Mouse (Mus musculus) heart, postnatal 14 days (tissue): ENCODE data around the gene Rbm15. TPM values are rescaled to one million over a fixed set of nuclear protein-coding genes. Genes with fewer than 3 reads are reported as not detected.
"Not testable (repeated sequence)": the region's sequence is repeated elsewhere in the genome, so short reads cannot be mapped to it uniquely, and the experiment has no call there.

ENCODE experiments used
- DNase-seq, 2 experiments: peaks; one replicate each; pipeline ENCODE4 v3.0.0; 2021 to 2022
- intact Hi-C: fragments of 180-260 bp; cut with DNase I; formaldehyde crosslinking; loops from one replicate; pipeline ENCODE4 v1.15.1; 2025
- total RNA-seq, 2 experiments: library from RNA; stranded (reverse); gene quantifications; 2 replicates each; pipeline ENCODE4 v1.2.3; 2021

The Rbm15 gene
- total RNA-seq, 2 experiments from 2014 or later = 24.3 to 26.0 TPM

DNA sequence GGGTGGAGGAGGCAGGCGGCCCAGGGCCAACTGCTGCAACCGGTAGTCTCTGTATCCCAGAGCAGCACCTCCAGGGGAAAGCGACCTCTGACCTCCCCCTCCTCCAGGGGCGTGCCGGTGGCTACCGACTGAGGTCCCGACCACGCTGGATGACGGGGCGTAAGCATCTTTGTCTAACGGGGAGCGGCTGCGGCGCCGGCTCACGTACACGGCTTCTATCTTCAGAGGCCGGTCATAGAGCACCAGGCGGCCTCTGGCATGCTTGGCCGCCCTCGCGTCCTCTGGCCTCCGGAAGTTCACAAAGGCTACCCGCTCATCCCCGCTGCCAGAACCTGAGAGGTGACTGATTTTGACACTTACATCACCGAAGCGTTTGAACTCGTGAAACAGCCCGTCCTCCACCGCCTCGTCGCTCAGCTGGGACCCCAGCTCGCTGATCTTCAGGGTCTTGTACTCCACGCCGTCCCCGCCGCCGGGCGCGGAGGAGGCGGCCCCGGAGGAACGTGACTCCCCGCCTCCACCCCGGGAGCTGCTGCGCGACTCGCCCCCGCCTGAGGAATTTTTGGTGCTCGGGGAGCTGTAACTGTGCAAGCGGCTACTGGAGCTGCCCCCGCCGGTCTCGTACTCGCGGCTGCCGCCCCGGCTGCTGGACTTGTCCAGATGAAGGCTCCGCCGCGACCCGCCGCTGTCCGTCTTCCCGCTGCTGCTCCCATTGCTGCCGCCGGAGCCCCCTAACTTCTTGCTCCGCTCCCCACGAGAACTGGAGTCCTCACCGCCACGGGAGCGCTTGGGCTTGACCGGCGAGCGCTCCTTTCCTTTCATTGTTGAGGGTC lies 1.1 kb downstream of the Rbm15 start:
- intact Hi-C loops = loop anchor here (5.0 kb wide), 1 partner anchor 95 kb away; the partner anchor contains the start of gene Prok1
- DNase-seq = peak; percentile 56 to 64

DNA sequence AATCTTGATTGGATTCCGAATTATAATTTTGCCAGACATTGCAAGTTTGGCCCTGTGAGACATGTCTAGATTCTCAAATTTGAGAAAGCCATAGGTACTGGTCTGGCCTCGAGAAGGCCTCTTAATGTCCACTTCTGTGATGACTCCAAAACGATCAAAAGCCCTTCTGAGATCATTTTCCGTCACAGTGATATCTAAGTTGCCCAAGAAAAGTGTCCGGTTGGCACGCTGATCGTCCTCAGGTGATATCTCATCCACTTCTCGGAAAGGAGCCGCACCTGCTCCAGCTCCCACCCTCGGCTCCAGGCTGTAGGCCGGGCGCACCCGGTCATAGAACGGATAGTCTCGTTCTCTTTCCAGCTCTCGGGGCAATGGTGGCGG lies 1.7 kb downstream of the Rbm15 start:
- intact Hi-C loops = loop anchor here (2.0 to 5.0 kb wide), 2 partner anchors 53 to 94 kb away; partner anchors contain the start of genes Lamtor5 and Prok1
- no peak for DNase-seq

DNA sequence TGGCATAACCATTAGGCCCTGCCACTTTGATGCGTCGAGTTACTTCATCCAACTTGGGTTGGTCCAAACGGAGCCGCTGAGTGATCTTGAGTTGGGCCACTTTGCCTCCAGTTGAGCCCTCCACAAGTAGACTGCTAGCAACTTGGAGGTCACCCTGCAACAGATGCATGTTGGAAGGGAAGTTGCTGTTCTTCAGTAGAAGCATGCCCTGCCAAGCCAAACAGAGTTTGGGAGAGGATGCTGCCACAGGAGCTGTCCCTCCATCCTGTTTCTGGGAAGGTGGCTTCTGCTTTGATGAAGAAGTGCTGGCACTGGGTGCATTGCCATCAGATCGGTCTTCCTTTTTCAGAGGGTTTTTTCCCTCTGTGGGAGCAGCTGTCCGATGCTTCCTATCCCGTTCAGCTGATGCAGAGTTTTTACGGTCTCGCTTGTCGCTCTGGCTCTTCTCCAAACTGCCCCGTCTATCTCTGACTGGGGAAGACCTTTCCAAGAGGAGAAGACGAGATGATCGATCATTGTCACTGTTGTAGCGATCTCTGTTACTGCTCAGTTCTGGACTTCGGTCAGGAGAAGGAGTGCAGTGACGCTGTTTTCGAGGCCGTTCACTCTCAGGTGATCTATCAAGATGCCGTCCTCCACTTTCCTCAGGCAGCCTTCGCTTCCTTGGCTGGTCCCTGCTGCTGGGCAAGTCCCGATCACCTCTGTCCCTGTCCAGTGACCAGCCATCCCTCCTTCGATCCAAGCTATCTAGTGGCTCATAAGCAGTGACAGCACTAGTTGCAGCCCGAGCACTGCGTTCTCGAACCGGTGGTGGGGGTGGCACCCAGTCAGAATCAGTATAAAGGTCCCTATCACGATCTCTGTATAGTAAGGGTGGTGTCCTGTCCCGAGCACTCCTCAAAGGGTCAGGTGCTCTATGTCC lies 2.7 kb downstream of the Rbm15 start:
- intact Hi-C loops = loop anchor here (2.0 to 5.0 kb wide), 2 partner anchors 52 to 93 kb away; partner anchors contain the start of genes Lamtor5 and Prok1
- DNase-seq = peak; percentile 5

DNA sequence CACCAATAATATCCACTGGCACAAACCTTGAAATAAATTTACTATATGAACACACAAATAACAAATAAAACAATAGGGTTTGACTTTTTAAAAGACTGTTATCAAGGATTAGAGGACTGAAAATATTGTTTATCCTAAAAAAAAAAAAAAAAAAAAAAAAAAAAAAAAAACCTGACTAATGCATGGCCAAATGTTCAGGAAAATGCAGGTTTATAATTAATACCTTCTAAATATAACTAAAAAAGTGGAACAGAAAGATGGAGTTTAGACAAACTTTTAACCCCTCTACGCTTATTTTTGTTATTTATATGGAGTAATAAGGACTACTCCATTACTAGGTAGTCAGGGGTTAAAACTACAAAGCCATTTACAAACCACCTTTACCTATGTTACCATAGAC lies 7.0 kb downstream of the Rbm15 start:
- DNase-seq = no peak
- intact Hi-C loops = no loop called here

DNA sequence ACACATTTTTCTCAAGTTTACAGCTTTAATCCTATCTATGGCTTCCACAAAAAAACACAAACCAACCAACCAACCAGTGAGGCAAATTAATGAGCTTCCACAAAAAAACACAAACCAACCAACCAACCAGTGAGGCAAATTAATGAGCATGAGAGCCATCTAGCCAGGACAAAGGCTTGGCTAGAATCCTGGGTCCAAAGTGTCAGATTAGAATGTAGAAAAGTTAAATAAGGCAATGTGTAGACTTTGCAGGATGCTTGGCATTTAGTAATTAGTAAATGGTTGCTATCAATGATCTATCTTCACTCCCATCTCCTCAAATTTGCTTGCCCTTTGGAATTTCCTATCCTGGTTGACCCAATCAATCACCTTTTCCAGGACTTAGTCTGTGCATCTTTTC lies 11.7 kb downstream of the Rbm15 start:
- intact Hi-C loops = no loop called here
- DNase-seq = no peak

DNA sequence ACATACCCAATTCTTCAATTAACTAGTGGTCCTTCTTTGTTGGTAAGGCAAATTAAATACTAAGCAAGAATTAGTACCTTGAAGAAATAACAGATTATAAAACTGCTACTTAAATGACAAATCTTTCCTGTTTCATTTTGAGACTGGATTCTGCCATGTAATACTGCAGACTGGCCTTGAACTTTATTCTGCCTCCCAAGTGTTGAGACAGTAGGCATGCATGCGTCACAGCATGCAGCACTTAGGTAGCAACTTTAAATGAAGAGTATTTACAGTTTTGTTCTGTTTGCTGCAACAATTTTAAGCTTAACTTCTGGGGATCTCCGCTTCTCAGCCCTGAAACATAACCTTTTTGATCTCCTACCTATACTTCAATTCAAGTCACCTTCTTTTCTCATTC lies 12.3 kb downstream of the Rbm15 start:
- DNase-seq = no peak
- intact Hi-C loops = no loop called here

DNA sequence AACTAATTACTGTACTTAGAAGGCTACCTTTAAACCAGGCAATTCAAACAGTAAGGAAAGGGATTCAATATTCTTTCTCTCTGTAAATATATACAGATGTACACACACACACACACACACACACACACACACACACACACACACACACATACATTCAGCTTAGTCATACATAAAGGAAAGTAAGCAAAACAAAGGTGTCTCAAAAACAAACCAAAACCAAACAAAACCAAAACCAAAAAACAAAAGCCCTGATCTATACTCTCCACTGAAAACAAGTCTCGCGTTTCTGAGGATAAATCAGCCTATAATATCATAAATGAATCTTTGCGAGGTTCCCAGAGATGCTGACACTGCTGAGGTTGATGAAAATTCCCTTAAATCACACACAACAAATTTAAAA lies 16.1 kb downstream of the Rbm15 start:
- intact Hi-C loops = no loop called here

DNA sequence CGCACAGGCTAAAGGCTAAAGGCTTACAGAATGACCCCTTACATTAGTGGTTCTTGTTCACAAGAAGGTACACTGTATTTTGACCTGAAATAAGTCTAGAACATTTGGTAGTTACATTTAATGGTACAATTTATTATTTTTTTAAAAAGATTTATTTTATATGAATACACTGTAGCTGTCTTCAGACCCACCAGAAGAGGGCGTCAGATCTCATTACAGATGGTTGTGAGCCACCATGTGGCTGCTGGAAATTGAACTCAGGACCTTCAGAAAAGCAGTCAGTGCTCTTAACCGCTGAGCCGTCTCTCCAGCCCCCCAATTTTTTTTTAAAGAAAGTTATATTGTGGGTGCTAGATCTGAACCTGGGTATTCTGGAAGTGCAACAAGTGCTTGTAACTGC lies 36.6 kb downstream of the Rbm15 start:
- intact Hi-C loops, DNase-seq: not testable (repeated sequence)

More for the DNA sequence above, 16.1 kb downstream of the Rbm15 start:
- no peak for DNase-seq

DNA sequence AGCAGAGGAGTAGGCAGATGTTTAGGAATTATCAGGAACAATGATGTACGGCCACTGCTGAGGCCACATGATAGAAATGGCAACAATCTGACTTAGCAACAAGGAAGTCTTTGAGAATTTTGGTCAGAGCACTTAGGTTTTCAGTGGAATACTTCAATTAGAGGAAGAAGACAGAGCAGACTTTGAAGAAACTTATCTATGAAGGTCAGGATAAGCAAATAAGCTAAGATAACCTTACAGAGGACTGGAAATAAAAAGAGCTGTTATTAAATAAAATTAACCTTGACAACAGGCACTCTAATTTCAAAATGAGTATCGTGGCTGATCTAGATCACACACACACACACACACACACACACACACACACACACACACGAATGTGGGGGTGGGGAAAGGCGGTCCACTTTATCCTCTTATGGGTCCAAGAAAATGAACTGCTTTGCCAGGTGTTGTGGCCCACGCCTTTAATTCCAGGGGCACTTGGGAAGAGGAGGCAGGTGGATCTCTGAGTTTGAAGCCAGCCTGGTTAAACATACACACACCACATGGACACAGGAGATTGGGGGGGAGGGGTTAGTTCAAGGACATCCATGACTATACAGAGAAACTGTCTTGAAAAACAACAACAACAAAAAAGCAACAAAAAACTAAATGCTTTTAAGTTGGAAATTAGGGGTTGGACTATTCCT lies 37.7 kb downstream of the Rbm15 start:
- intact Hi-C loops = no loop called here
- DNase-seq = no peak

DNA sequence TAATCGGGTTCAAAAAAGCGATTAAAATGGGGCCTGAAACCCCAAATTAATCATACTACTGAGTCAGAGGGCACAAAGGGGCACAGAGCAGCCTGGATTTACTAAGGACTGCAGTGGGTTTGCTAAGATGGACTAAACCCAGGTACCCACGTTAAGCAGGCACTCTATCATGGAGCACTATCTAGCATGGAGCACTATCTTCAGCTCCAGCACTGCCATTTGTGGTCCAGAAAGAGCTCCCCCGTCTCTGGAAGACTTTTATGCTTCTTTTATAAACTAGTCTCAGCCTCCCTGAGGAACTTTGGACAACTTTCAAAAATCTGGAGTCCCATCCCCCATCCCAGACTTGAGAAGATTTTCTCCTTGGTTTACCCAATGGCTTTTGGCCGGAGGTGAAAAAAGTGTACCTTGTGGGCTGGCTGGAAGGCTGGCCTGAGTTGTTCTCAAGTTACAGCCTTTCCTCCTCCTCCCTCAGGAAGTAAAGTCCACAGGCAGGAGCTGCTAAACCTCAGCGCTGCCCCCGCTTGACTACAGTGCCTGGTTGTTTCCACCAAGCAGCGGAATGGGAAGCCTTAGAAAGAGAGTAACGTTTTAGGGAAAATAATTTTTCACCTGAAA lies 42.6 kb downstream of the Rbm15 start, which contains the start of gene Slc16a4:
TSS of gene Slc16a4 (plus strand) at position 467 of the 618 bp plus-strand sequence.
- intact Hi-C loops = no loop called here
- DNase-seq = peak in 1 of 2 experiments; percentile 28

DNA sequence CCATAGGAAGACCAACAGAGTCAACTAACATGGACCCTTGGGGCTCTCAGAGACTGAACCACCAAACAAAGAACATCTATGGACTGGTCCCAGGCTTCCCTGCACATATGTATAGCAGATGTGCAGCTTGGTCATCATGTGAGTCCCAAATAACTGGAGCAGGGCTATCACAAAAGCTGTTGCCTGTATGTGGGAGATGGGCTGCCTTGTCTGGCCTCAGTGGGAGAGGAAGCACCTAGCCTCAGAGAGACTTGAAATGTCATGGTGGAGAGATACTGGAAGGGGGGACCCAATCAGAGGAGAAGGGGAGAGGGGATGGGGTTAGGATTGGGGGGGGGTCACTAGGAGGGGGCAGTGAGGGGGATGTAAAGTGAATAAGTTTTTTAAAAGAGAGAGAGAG lies 46.1 kb downstream of the Rbm15 start:
- intact Hi-C loops = no loop called here
- no peak for DNase-seq

DNA sequence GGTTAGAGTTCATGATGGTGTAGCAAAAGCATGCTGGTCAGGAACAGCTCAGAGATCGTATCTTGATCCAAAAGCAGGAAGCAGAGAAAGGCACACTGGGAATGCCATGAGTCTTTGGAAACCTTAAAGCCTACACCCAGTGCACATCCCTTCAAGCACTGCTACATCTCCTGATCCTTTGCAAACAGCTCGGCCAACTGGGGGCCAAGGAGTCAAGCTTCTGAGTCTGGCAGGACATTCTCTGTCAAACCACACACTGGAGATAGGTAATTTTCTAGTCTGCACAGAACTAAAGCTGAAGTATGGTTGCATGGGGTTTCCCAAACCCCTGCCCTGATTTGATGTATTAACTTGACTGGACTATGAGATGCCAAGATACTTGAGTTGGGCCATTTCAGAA lies 47.4 kb downstream of the Rbm15 start:
- intact Hi-C loops = no loop called here
- DNase-seq = no peak

DNA sequence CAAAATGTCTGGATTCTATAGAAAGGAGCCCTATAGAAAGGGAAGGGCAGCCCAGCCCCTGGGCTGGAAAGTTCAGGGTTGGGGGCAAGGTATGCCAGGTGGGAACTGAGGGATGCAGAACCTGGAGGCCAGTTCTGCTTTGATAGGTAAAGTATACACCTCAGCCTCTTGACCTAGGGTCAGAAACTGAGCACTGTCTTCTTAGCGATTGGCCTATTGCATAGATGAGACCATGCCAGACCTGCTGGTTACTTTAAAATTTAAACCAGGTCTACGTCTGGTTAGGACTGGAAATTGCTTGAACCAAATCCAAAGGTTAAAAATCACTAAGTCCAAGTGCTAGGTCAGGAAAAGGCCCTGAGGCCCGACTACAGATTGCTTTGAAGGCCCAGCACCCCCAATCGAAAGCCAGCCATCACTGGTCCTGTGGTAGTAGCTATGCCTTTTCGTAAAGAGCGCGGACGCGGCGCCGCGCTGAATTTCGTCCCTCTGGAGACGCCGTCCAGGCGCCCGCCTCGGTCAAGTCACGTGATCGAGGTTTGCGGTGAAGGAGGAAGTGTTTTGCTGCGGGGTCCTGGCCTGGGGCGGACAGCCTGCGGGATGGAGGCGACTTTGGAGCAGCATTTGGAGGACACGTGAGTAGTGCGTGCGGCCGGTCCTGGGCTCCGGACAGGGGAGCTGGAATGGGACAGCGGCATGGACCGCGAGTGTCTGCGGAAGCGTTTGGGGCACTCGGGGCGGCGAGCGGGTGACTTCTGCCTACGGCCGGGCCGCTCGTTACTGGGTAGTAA lies 54.8 kb downstream of the Rbm15 start, which contains the start of gene Lamtor5:
TSS of gene Lamtor5 (plus strand) at position 380 of the 791 bp plus-strand sequence.
- DNase-seq = peak; percentile 89 to 93
- intact Hi-C loops = loop anchor here (2.0 kb wide), 2 partner anchors 52 to 188 kb away; no protein-coding TSS in a partner anchor

DNA sequence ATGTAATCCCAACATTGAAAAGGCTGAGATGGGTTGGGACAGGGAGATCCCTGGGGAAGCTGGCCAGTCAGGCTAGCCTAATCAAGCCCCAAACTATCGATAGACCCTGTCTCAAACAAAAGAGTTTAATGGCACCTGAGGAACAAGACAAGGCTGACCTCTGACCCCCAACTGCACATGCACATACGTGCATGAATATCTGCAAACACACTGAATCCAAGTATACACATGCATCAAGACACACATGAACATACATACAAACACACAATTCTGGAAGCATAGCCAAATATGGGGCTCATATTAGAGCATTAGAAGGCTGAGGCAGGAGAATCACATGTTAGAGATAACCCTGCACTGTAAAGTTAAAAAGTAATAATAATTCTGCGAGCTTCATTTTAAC lies 56.8 kb downstream of the Rbm15 start:
- no peak for DNase-seq
- intact Hi-C loops = no loop called here

DNA sequence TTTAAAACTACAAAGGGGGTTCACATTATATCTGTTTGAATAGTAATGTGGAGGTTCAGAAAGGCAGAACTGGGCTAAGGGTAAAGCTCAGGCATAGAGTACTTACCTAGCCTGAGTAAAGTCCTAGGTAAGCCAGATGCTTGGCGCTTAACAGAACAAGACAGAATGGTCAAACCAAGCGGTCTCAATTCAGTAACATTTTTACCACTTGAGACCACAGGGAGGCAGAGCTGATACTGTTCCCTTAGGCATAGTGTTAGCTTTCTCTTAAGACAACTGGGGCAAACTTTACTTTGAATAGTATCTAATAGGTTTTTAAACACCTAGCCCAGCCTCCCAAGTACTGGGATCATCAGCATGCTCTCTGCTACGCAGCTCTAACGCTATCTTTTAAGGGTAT lies 57.5 kb downstream of the Rbm15 start:
- no peak for DNase-seq
- intact Hi-C loops = no loop called here
